Comparison of ENCODE assay signal across 8 mouse cellular contexts in genomic region chr4:152038225-152038984, GRCm38 (mm10). TPM values are rescaled to one million over a fixed set of nuclear protein-coding genes. Genes with fewer than 3 reads are reported as not detected.
DNase-seq lines count a peak whose midpoint lies in the region; ATAC-seq and TF ChIP-seq lines count a peak whose summit lies in the region.

TSS of gene Tas1r1 (minus strand) at chr4:152038568.

- no peaks in the 10 kb centered on the region; the same call in 1 of the 2 replicates for H3K36me3 ChIP-seq in testis, adult 2 months (ENCODE audit: control insufficient read depth, insufficient read depth, low read length)
- peaks cover 25% of the 10 kb centered on the region for H3K36me3 ChIP-seq in intestine, postnatal 0 days (ENCODE audit: control insufficient read depth, insufficient read depth)

- DNase-seq in cerebellum, adult 2 months, result peak in 1 of 2 experiments; percentile 10
- no peak for DNase-seq in cerebellum, postnatal 25 days
- no peak for DNase-seq in testis, postnatal 14 days (ENCODE audit: low spot score)
- DNase-seq in skeletal muscle tissue, adult 2 months (ENCODE audit: low read depth, low spot score), result peak; percentile 75
- no peak for DNase-seq in layer of hippocampus, adult 11-12 months (ENCODE audit: low spot score)
- no peak for DNase-seq in urinary bladder, postnatal 25 days (ENCODE audit: low spot score)

- H3K9me3 ChIP-seq in intestine, postnatal 0 days (ENCODE audit: control insufficient read depth), result no peaks in the 10 kb centered on the region

- ATAC-seq in intestine, postnatal 0 days, result no peak

- peak within 1 kb of the TSS; percentile 92 for H3K4me2 ChIP-seq in intestine, postnatal 0 days (replicated peaks; ENCODE audit: low read depth)

- H3K27ac ChIP-seq in cerebellum, adult 2 months (ENCODE audit: insufficient read depth, low read length), result no peak within 1 kb of the TSS
- H3K27ac ChIP-seq in testis, adult 2 months (ENCODE audit: control insufficient read depth, insufficient read depth, low read depth, low read length), result no peak within 1 kb of the TSS
- 0 out of 2 replicates have a peak within 1 kb of the TSS, but pooled peaks have one; percentile 11 for H3K27ac ChIP-seq in intestine, postnatal 0 days (ENCODE audit: low read depth, low read length)

- TF ChIP-seq POLR2A in cerebellum, adult 2 months (IDR thresholded peaks at IDR 0.05; ENCODE audit: borderline replicate concordance, insufficient read depth, low read length), result no peak
- TF ChIP-seq POLR2A in testis, adult 2 months (IDR thresholded peaks at IDR 0.05; ENCODE audit: control insufficient read depth, low read depth, low read length), result no peak

- H3K4me1 ChIP-seq in cerebellum, adult 2 months (ENCODE audit: control insufficient read depth, insufficient read depth, low read length), result peaks cover 3% of the 10 kb centered on the region; the same call in 1 of the 2 replicates
- H3K4me1 ChIP-seq in testis, adult 2 months (ENCODE audit: control insufficient read depth, insufficient read depth, low read length), result peaks cover 8% of the 10 kb centered on the region
- H3K4me1 ChIP-seq in intestine, postnatal 0 days (replicated peaks; ENCODE audit: control insufficient read depth, insufficient read depth, low read length), result 0 out of 2 replicates have a peak, but pooled peaks cover 5% of the 10 kb centered on the region

- H3K4me3 ChIP-seq in cerebellum, adult 2 months (replicated peaks; ENCODE audit: insufficient read depth, low read depth, low read length), result peak within 1 kb of the TSS; percentile 74
- H3K4me3 ChIP-seq in testis, adult 2 months (ENCODE audit: control insufficient read depth, low read depth, low read length), result peak within 1 kb of the TSS; percentile 91
- peak within 1 kb of the TSS; percentile 77 for H3K4me3 ChIP-seq in intestine, postnatal 0 days (ENCODE audit: low read depth, low read length)

- 27% methylated on average over 10 of the region's 10 CpGs for WGBS in cerebellum, adult 2 months
- 44% methylated on average over 10 of the region's 10 CpGs for WGBS in intestine, postnatal 0 days

- peak within 1 kb of the TSS; percentile 93 for H3K9ac ChIP-seq in intestine, postnatal 0 days (ENCODE audit: low read depth, low read length)

- H3K27me3 ChIP-seq in cerebellum, adult 2 months (ENCODE audit: control insufficient read depth, insufficient read depth, low read length), result no peaks in the 10 kb centered on the region
- no peaks in the 10 kb centered on the region for H3K27me3 ChIP-seq in testis, adult 2 months (ENCODE audit: control insufficient read depth, insufficient read depth, low read length)
- H3K27me3 ChIP-seq in intestine, postnatal 0 days (replicated peaks; ENCODE audit: control insufficient read depth, insufficient read depth, low read length), result no peaks in the 10 kb centered on the region

- no peak for TF ChIP-seq CTCF in cerebellum, adult 2 months (IDR thresholded peaks at IDR 0.05; ENCODE audit: borderline replicate concordance, insufficient read depth, low read depth, low read length)
- no peak for TF ChIP-seq CTCF in testis, adult 2 months (IDR thresholded peaks at IDR 0.05; ENCODE audit: control insufficient read depth, insufficient read depth, insufficient replicate concordance, low read depth, low read length)
- no peak for TF ChIP-seq CTCF in intestine, postnatal 0 days (IDR thresholded peaks at IDR 0.05; ENCODE audit: low read depth)

RNA-seq across cellular contexts. Expression of gene Tas1r1, which starts in this region (rescaled TPM):
- polyA plus RNA-seq in cerebellum, adult 2 months (2012; rRNA removed), result 0.10 and 0.27 TPM in 2 replicates
- polyA plus RNA-seq in testis, adult 2 months (2012; rRNA removed), result 30.2 and 37.6 TPM in 2 replicates
- polyA plus RNA-seq in intestine, postnatal 0 days (2015; fragmentation: Nextera tagmentation; extraction: Ambion mirVana), result 0.08 TPM in 1 of 2 replicates, not detected in the other

Comparison
In these comparisons a context has a peak if more than half of its experiments do, and no peak if none do; other contexts are left out.
1. RNA of gene Tas1r1 (polyA plus RNA-seq): 30.2 to 37.6 TPM in testis, adult 2 months; 0.10 to 0.27 TPM in cerebellum, adult 2 months and 0.08 TPM in intestine, postnatal 0 days; every median in the first group is over 10 times any median in the second.
2. Peak in every context shown above with its lines, with median percentiles within 50 percentile points of each other: H3K4me3 ChIP-seq.